In genomic region chr11:42419791-42420633, GRCm38 (mm10) we compare ENCODE assay signal across 8 mouse cellular contexts. TPM values are rescaled to one million over a fixed set of nuclear protein-coding genes. Genes with fewer than 3 reads are reported as not detected.
A peak's percentile ranks its signal among the peaks of the same experiment; 100 is the strongest.
DNase-seq lines count a peak whose midpoint lies in the region; ATAC-seq lines count a peak whose summit lies in the region.

No protein-coding gene starts in this region.

- peak overlapping the region; percentile 77 for H3K4me2 ChIP-seq in neural tube, embryonic 11.5 days (ENCODE audit: low read depth)

- DNase-seq in kidney, postnatal 4 days: peak; percentile 22 to 40
- no peak for DNase-seq in kidney, adult 11 months
- peak; percentile 83 to 84 for DNase-seq in cerebellum, postnatal 25 days
- DNase-seq in frontal cortex, postnatal 36 days (ENCODE audit: low spot score in 2 of 2): peak; percentile 61 to 72
- peak; percentile 50 to 73 for DNase-seq in left cerebral cortex, adult 8-10 months (ENCODE audit: low spot score in 2 of 2)
- peak; percentile 68 for DNase-seq in neural tube, embryonic 11.5 days (ENCODE audit: low spot score)
- no peak for DNase-seq in gastrocnemius, postnatal 25 days
- no peak for DNase-seq in natural killer cell, adult 2 months (ENCODE audit: low spot score in 2 of 2)

- H3K36me3 ChIP-seq in neural tube, embryonic 11.5 days (ENCODE audit: control insufficient read depth, insufficient read depth, low read length): no peaks in the 10 kb centered on the region

- under 1% methylated on average over 16 of the region's 40 CpGs for WGBS in neural tube, embryonic 11.5 days

- H3K4me1 ChIP-seq in neural tube, embryonic 11.5 days (ENCODE audit: control insufficient read depth, insufficient read depth, low read length): no peaks in the 10 kb centered on the region

- peak overlapping the region; percentile 46 for H3K4me3 ChIP-seq in neural tube, embryonic 11.5 days (ENCODE audit: low read depth, low read length)

- no peaks in the 10 kb centered on the region for H3K9me3 ChIP-seq in neural tube, embryonic 11.5 days (ENCODE audit: control insufficient read depth, low read length)

- H3K9ac ChIP-seq in neural tube, embryonic 11.5 days (ENCODE audit: low read length): peak overlapping the region; percentile 58

- H3K27ac ChIP-seq in neural tube, embryonic 11.5 days (ENCODE audit: low read depth, low read length): no peak overlapping the region

- H3K27me3 ChIP-seq in neural tube, embryonic 11.5 days (ENCODE audit: control insufficient read depth, insufficient read depth, low read length): no peaks in the 10 kb centered on the region; the same call in 1 of the 2 replicates

- ATAC-seq in neural tube, embryonic 11.5 days (ENCODE audit: insufficient read depth, low FRiP score, low TSS enrichment): peak; percentile 76

RNA-seq across cellular contexts. Expression of gene Gabrb2, which starts 0.5 kb away (rescaled TPM):
- total RNA-seq in left cerebral cortex, adult 8-10 months (2022): 100 to 1,000 TPM; 172 to 203 (median 188) TPM
- 3.5 and 4.0 TPM in 2 replicates for polyA plus RNA-seq in neural tube, embryonic 11.5 days (2014; fragmentation: Nextera tagmentation; extraction: Ambion mirVana)
- 1 to 10 TPM in 1 of 2 experiments, under 1 TPM in 1; 0.36 to 1.3 TPM for total RNA-seq in gastrocnemius, postnatal 25 days (2021)

Comparison
In these comparisons a context has a peak if more than half of its experiments do, and no peak if none do; other contexts are left out.
1. DNase-seq: peak in kidney, postnatal 4 days (2 of 2), cerebellum, postnatal 25 days (2 of 2), frontal cortex, postnatal 36 days (2 of 2), left cerebral cortex, adult 8-10 months (2 of 2) and neural tube, embryonic 11.5 days (single experiment); none in kidney, adult 11 months (single experiment), gastrocnemius, postnatal 25 days (single experiment) and natural killer cell, adult 2 months (0 of 2).
2. RNA of gene Gabrb2, which starts 0.5 kb away (total RNA-seq): 172 to 203 TPM in left cerebral cortex, adult 8-10 months; 0.36 to 1.3 TPM in gastrocnemius, postnatal 25 days; every median in the first group is over 10 times any median in the second.